Mouse (Mus musculus) gastrocnemius, adult 8-10 months (tissue): ENCODE results near the gene Olfr596. TPM values are rescaled to one million over a fixed set of nuclear protein-coding genes. Genes with fewer than 3 reads are reported as not detected.
"Not testable (repeated sequence)": the region's sequence is repeated elsewhere in the genome, so short reads cannot be mapped to it uniquely, and the experiment has no call there.

Experiments used
- DNase-seq, 2 experiments: peaks; one replicate each; pipeline ENCODE4 v3.0.0; 2022; ENCODE audit warnings: low spot score in 2 of 2
- microRNA-seq: library from miRNA; unstranded; fragments of <30 nt; microRNA quantifications from one replicate; pipeline ENCODE4 v1.2.0, GENCODE M21; 2022
- total RNA-seq, 4 experiments: library from RNA; stranded (reverse); gene quantifications; 2 replicates each; pipeline ENCODE4 v1.2.4; 2022

Olfr596 gene
- not detected for total RNA-seq

DNA sequence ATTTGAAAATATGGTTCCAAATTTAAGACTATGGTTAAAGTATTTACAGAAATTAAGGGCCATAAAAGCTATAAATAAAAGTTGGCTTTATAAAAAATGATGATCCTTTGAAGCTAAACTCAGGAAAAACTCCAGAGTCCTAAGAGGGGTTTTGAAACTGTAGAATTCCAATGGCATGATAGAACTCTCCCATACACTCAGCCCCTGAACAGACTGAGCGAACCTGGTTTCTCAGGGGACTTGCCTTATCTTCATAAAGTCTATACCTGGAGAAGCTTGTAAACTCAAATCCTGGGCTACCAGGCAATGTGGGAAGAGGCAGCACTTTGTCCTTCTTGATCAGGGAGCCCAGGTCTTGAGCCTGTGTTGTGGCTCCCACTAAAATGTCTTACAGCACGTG, at the start of gene Olfr596:
Gene Olfr596 (plus strand): TSS at position 301 of the 400 bp plus-strand sequence.
- not testable (repeated sequence) for DNase-seq

DNA sequence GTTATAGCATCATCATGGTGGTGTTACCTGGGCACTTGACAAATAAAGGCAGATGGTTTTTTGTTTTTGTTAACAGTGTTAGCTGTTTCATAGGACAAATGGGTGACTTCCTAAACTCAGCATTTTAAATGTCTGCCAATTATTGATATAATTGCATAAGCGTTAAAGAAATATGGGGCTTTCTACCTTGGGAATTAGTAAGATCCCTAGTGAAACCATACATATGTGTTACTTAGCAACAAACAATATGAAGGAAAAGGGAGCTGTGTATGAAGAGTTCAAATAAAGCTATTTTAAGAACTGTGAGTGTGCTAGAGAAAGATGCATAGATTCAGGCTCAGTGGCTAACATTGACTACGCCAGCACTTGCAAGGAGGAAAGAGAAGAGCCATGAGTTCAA, 10.6 kb downstream of the Olfr596 start, which contains the start of gene Olfr597:
Gene Olfr597 (plus strand): TSS at position 301 of the 400 bp plus-strand sequence.
- not testable (repeated sequence) for DNase-seq

DNA sequence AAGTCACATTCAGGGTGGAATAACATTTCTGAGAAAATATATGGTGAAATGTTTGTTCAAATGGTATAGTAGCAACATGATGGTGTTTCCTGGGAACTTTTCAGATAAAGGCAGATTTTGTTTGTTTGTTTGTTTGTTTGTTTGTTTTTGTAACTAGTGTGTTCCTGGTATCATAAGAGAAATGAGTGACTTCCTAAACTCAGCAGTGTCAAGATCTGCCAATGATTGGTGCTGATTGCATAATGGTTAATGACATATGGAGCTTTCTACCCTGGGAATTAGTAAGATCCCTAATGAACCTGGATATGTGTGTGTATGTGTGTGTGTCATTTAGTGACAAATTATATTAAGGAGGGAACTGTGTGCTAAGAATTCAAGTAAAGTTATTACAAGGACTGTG, 17.8 kb downstream of the Olfr596 start, which contains the start of gene Olfr598:
Gene Olfr598 (plus strand): TSS at position 301 of the 400 bp plus-strand sequence.
- DNase-seq, result no peak

DNA sequence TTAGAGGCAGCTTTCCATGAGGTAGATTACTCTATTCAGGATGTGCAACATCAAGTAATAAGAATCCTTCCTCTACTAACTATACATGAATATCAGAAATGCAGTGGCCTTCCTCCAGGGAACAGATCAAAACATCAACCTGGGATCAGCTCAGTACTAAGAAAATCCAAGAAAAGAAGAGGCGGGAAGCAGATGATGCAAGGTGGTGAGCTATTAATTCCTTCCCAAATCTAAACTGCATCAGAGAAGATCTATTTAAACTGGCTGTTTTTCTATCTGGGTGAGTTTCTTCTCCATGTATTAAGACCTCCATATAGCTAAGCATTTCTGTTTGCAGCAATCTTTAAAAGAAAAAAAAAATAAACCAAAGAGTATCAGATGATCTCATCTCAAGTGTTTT, 30.2 kb downstream of the Olfr596 start, which contains the start of gene Olfr599:
Gene Olfr599 (plus strand): TSS at position 301 of the 400 bp plus-strand sequence.
- DNase-seq, result no peak

DNA sequence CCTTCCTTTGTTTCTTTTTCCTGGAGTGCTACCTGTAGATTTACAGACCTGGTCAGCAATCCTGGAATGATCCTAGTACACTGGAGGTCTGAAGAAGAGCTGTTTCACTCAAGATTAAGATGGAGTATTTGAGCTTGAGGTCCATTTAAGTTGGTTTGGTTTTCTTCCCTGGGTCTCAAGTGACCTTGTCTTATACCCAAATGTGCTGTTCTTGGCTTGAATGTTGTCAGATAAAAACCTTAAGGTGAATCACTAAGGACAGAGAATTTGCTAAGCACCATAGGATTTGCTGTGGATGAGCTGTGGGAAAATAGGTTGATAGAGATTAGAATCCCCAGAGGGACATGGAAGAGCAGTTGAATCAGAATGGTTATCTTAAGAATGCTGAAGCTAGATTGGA, 44.1 kb downstream of the Olfr596 start, which contains the start of gene Olfr600:
Gene Olfr600 (minus strand): TSS at position 101 of the 400 bp plus-strand sequence.
- no peak for DNase-seq

Small RNA genes lying within 50 kb of the gene (microRNA-seq; reads per million reads assigned to microRNA genes)
- not detected for gene Gm23550
- not detected for gene Gm25171

Other genes starting within 250 kb of the Olfr596 start
- not detected for gene Olfr584, start 223.8 kb upstream of the Olfr596 start, total RNA-seq
- not detected for gene Olfr585, start 207.9 kb upstream of the Olfr596 start, total RNA-seq
- not detected for gene Olfr586, start 180.0 kb upstream of the Olfr596 start, total RNA-seq
- not detected for gene Olfr588-ps1, start 164.8 kb upstream of the Olfr596 start, total RNA-seq
- not detected for gene Olfr589, start 149.3 kb upstream of the Olfr596 start, total RNA-seq
- gene Olfr591, start 127.3 kb upstream of the Olfr596 start, total RNA-seq, result not detected
- gene Olfr592, start 120.8 kb upstream of the Olfr596 start, total RNA-seq, result not detected
- not detected for gene Olfr593, start 93.8 kb upstream of the Olfr596 start, total RNA-seq
- not detected for gene Olfr594, start 88.7 kb upstream of the Olfr596 start, total RNA-seq
- gene Usp17ld, start 53.1 kb upstream of the Olfr596 start, total RNA-seq, result not detected
- gene Olfr597, start 10.7 kb downstream of the Olfr596 start, total RNA-seq, result not detected
- gene Olfr598, start 17.9 kb downstream of the Olfr596 start, total RNA-seq, result not detected
- gene Olfr599, start 30.3 kb downstream of the Olfr596 start, total RNA-seq, result not detected
- gene Olfr600, start 44.0 kb downstream of the Olfr596 start, total RNA-seq, result not detected
- not detected for gene Olfr601, start 57.0 kb downstream of the Olfr596 start, total RNA-seq
- gene Olfr603, start 80.5 kb downstream of the Olfr596 start, total RNA-seq, result not detected
- gene Usp17lc, start 109.4 kb downstream of the Olfr596 start, total RNA-seq, result not detected
- not detected for gene Olfr605, start 139.8 kb downstream of the Olfr596 start, total RNA-seq
- gene Olfr606, start 143.4 kb downstream of the Olfr596 start, total RNA-seq, result not detected
- not detected for gene Olfr607, start 158.5 kb downstream of the Olfr596 start, total RNA-seq
- not detected for gene Olfr608, start 164.2 kb downstream of the Olfr596 start, total RNA-seq
- not detected for gene Olfr609, start 192.4 kb downstream of the Olfr596 start, total RNA-seq
- gene Olfr610, start 206.5 kb downstream of the Olfr596 start, total RNA-seq, result not detected
- not detected for gene Olfr611, start 215.2 kb downstream of the Olfr596 start, total RNA-seq
- gene Olfr612, start 237.1 kb downstream of the Olfr596 start, total RNA-seq, result not detected
- not detected for gene Olfr613, start 242.4 kb downstream of the Olfr596 start, total RNA-seq